Mouse (Mus musculus): Measurements from ENCODE around the gene Tmem247.

Tmem247 gene

GRCm38 (mm10) chr17:86915540-86915939, 1.6 kb upstream of the Tmem247 start:
- no peak for DNase-seq

- no peak for DNase-seq
Measured at GRCm38 (mm10) chr17:86918786-86919185, 1.6 kb downstream of the Tmem247 start.

- no peak for DNase-seq
Measured at GRCm38 (mm10) chr17:86919729-86920128, 2.6 kb downstream of the Tmem247 start.

GRCm38 (mm10) chr17:86924679-86925078, 7.5 kb downstream of the Tmem247 start:
- no peak for DNase-seq

- DNase-seq: no peak
Measured at GRCm38 (mm10) chr17:86926836-86927235, 9.7 kb downstream of the Tmem247 start.

GRCm38 (mm10) chr17:86929355-86929754, 12.2 kb downstream of the Tmem247 start:
- DNase-seq: no peak

GRCm38 (mm10) chr17:86929981-86930380, 12.8 kb downstream of the Tmem247 start:
- DNase-seq: no peak

- no peak for DNase-seq
Measured at GRCm38 (mm10) chr17:86932896-86933295, 15.7 kb downstream of the Tmem247 start.

GRCm38 (mm10) chr17:86937064-86937463, 19.9 kb downstream of the Tmem247 start:
- DNase-seq: no peak

- peak; percentile 46 for DNase-seq
Measured at GRCm38 (mm10) chr17:86937497-86938155, 20.5 kb downstream of the Tmem247 start.

- DNase-seq: no peak
Measured at GRCm38 (mm10) chr17:86938683-86939082, 21.5 kb downstream of the Tmem247 start.

- no peak for DNase-seq
Measured at GRCm38 (mm10) chr17:86942112-86942511, 25.0 kb downstream of the Tmem247 start.

- no peak for DNase-seq
Measured at GRCm38 (mm10) chr17:86943158-86943557, 26.0 kb downstream of the Tmem247 start.

GRCm38 (mm10) chr17:86946078-86946477, 28.9 kb downstream of the Tmem247 start:
- DNase-seq: no peak

- no peak for DNase-seq
Measured at GRCm38 (mm10) chr17:86947840-86948796, 31.0 kb downstream of the Tmem247 start, which contains the start of gene Atp6v1e2. Gene Atp6v1e2, minus strand, starts transcription at chr17:86947897.

- DNase-seq: no peak
Measured at GRCm38 (mm10) chr17:86948801-86949200, 31.7 kb downstream of the Tmem247 start.

- no peak for DNase-seq
Measured at GRCm38 (mm10) chr17:86957239-86957638, 40.1 kb downstream of the Tmem247 start.

- no peak for DNase-seq
Measured at GRCm38 (mm10) chr17:86957968-86958367, 40.8 kb downstream of the Tmem247 start.

GRCm38 (mm10) chr17:86961301-86961841, 44.2 kb downstream of the Tmem247 start:
- DNase-seq: peak; percentile 24

GRCm38 (mm10) chr17:86962297-86962893, 45.2 kb downstream of the Tmem247 start:
- DNase-seq: peak; percentile 81

GRCm38 (mm10) chr17:86962894-86963585, 45.9 kb downstream of the Tmem247 start, which contains the start of gene Rhoq:
Gene Rhoq, plus strand, starts transcription at chr17:86963082.
- DNase-seq: peak; percentile 68

GRCm38 (mm10) chr17:86963586-86963902, 46.4 kb downstream of the Tmem247 start:
- peak; percentile 32 for DNase-seq

- peak; percentile 32 for DNase-seq
Measured at GRCm38 (mm10) chr17:86964041-86964440, 46.9 kb downstream of the Tmem247 start.

All from cerebellum, adult 9-10 months (tissue).